Mouse (Mus musculus) heart, postnatal 14 days (tissue): ENCODE measurements around the gene Ddx54. TPM values are rescaled to one million over a fixed set of nuclear protein-coding genes. Genes with fewer than 3 reads are reported as not detected.

Experiments
- DNase-seq, 2 experiments: peaks; one replicate each; pipeline ENCODE4 v3.0.0; 2021 to 2022
- intact Hi-C: fragments of 180-260 bp; cut with DNase I; formaldehyde crosslinking; loops from one replicate; pipeline ENCODE4 v1.15.1; 2025
- long read RNA-seq, 2 experiments: library from polyadenylated mRNA; stranded (forward); transcript quantifications; one replicate each; pipeline ENCODE4 v2.0.0; 2021
- total RNA-seq, 2 experiments: library from RNA; stranded (reverse); gene quantifications; 2 replicates each; pipeline ENCODE4 v1.2.3; 2021

Ddx54 gene
- 10 to 100 TPM; 20.4 to 22.5 TPM for total RNA-seq
- long read RNA-seq, experiment 1, full-length matches to known transcripts = 51 of 62 reads
- long read RNA-seq, experiment 1, partial matches to known transcripts = 7 of 62 reads
- long read RNA-seq, experiment 1, other reads (novel, unspliced or antisense) = 4 of 62 reads
- long read RNA-seq, experiment 2, full-length matches to known transcripts = 57 of 66 reads
- long read RNA-seq, experiment 2, partial matches to known transcripts = 4 of 66 reads
- long read RNA-seq, experiment 2, other reads (novel, unspliced or antisense) = 5 of 66 reads

GRCm38 (mm10) chr5:120612442-120612821, at the start of gene Ddx54, which contains the start of gene Rita1:
Ddx54 (plus strand) TSS chr5:120612739.
Rita1 (minus strand) TSS chr5:120612589.
- intact Hi-C loops = no loop called here
- peak; percentile 97 for DNase-seq

GRCm38 (mm10) chr5:120562956-120563913, 49.3 kb upstream of the Ddx54 start:
- intact Hi-C loops = no loop called here
- peak; percentile 73 to 74 for DNase-seq

- intact Hi-C loops = no loop called here
- DNase-seq = no peak
Measured at GRCm38 (mm10) chr5:120563914-120564311, 48.6 kb upstream of the Ddx54 start.

- intact Hi-C loops = no loop called here
- DNase-seq = no peak
Measured at GRCm38 (mm10) chr5:120565171-120565905, 47.2 kb upstream of the Ddx54 start.

GRCm38 (mm10) chr5:120566101-120566500, 46.4 kb upstream of the Ddx54 start:
- intact Hi-C loops = no loop called here
- DNase-seq = peak in 1 of 2 experiments; percentile 55

GRCm38 (mm10) chr5:120566681-120567252, 45.8 kb upstream of the Ddx54 start:
- intact Hi-C loops = no loop called here
- DNase-seq = no peak

GRCm38 (mm10) chr5:120567253-120567701, 45.3 kb upstream of the Ddx54 start:
- DNase-seq = peak; percentile 71 to 72
- intact Hi-C loops = no loop called here

- DNase-seq = no peak
- intact Hi-C loops = no loop called here
Measured at GRCm38 (mm10) chr5:120567761-120568211, 44.8 kb upstream of the Ddx54 start.

GRCm38 (mm10) chr5:120568336-120568768, 44.2 kb upstream of the Ddx54 start:
- intact Hi-C loops = no loop called here
- no peak for DNase-seq

GRCm38 (mm10) chr5:120568964-120569363, 43.6 kb upstream of the Ddx54 start:
- intact Hi-C loops = no loop called here
- DNase-seq = no peak

GRCm38 (mm10) chr5:120569791-120570190, 42.7 kb upstream of the Ddx54 start:
- no peak for DNase-seq
- intact Hi-C loops = loop anchor here (2.0 kb wide), 1 partner anchor 17 kb away; no protein-coding TSS in a partner anchor

GRCm38 (mm10) chr5:120570289-120570897, 42.1 kb upstream of the Ddx54 start:
- intact Hi-C loops = loop anchor here (2.0 kb wide), 1 partner anchor 16 kb away; no protein-coding TSS in a partner anchor
- no peak for DNase-seq

- intact Hi-C loops = loop anchor here (2.0 kb wide), 1 partner anchor 16 kb away; no protein-coding TSS in a partner anchor
- no peak for DNase-seq
Measured at GRCm38 (mm10) chr5:120571056-120571740, 41.3 kb upstream of the Ddx54 start.

- intact Hi-C loops = no loop called here
- no peak for DNase-seq
Measured at GRCm38 (mm10) chr5:120574469-120575063, 38.0 kb upstream of the Ddx54 start.

- intact Hi-C loops = no loop called here
- DNase-seq = no peak
Measured at GRCm38 (mm10) chr5:120576781-120577301, 35.7 kb upstream of the Ddx54 start.

GRCm38 (mm10) chr5:120577935-120578441, 34.6 kb upstream of the Ddx54 start:
- intact Hi-C loops = no loop called here
- DNase-seq = no peak

- intact Hi-C loops = no loop called here
- DNase-seq = peak; percentile 75 to 80
Measured at GRCm38 (mm10) chr5:120578504-120579081, 33.9 kb upstream of the Ddx54 start.
